Mouse (Mus musculus) ES-Bruce4 (cell line): ENCODE measurements around the gene Hbb-bt. TPM values are rescaled to one million over a fixed set of nuclear protein-coding genes. Genes with fewer than 3 reads are reported as not detected.
A peak's percentile ranks its signal among the peaks of the same experiment; 100 is the strongest.

Source experiments
- H3K27ac ChIP-seq: 2 replicates; pipeline ENCODE4 v1.5.1; 2012; ENCODE audit warnings: low read length, inconsistent platforms; ENCODE audit not compliant: insufficient read depth
- H3K27me3 ChIP-seq: 2 replicates; pipeline ENCODE4 v1.6.1; 2012; ENCODE audit warnings: mild to moderate bottlenecking, low read length, inconsistent platforms; ENCODE audit not compliant: control insufficient read depth, poor library complexity, insufficient read depth, severe bottlenecking
- H3K36me3 ChIP-seq: 2 replicates; pipeline ENCODE4 v1.6.1; 2012; ENCODE audit warnings: inconsistent platforms, mild to moderate bottlenecking, low read length, moderate library complexity; ENCODE audit not compliant: control insufficient read depth, poor library complexity, insufficient read depth, severe bottlenecking
- H3K4me1 ChIP-seq: one replicate; pipeline ENCODE4 v1.8.1; 2011; ENCODE audit warnings: low read length; ENCODE audit not compliant: control insufficient read depth, insufficient read depth
- H3K4me3 ChIP-seq: 2 replicates; pipeline ENCODE4 v1.5.1; 2011; ENCODE audit warnings: low read depth, mild to moderate bottlenecking, low read length
- H3K9ac ChIP-seq: 2 replicates; pipeline ENCODE4 v1.6.1; 2012; ENCODE audit warnings: low read depth, mild to moderate bottlenecking, inconsistent platforms; ENCODE audit not compliant: poor library complexity, severe bottlenecking
- H3K9me3 ChIP-seq: replicated peaks from 2 replicates; pipeline ENCODE4 v1.6.1; 2012; ENCODE audit warnings: mild to moderate bottlenecking, low read length, inconsistent platforms; ENCODE audit not compliant: control insufficient read depth, poor library complexity, insufficient read depth, severe bottlenecking
- CTCF ChIP-seq: IDR thresholded peaks from one replicate; pipeline ENCODE4 v1.8.1; 2011; ENCODE audit warnings: low read depth, low read length
- EP300 ChIP-seq: IDR thresholded peaks from 2 replicates; pipeline ENCODE4 v1.6.1; 2011; ENCODE audit warnings: low read depth, low read length; ENCODE audit not compliant: insufficient read depth
- POLR2A ChIP-seq: IDR thresholded peaks from one replicate; pipeline ENCODE4 v1.8.1; 2011; ENCODE audit warnings: low read length; ENCODE audit not compliant: insufficient read depth
- polyA plus RNA-seq: library from polyadenylated mRNA; stranded (reverse); fragments of >200 nt; gene quantifications from 2 replicates; pipeline ENCODE4 v1.2.4, GENCODE M21; 2011; ENCODE audit warnings: low read depth; ENCODE audit not compliant: missing spikeins, insufficient read depth, insufficient read length

Hbb-bt gene
- 1.2 and 2.2 TPM in 2 replicates for polyA plus RNA-seq

GRCm38 (mm10) chr7:103813766-103814165, at the start of gene Hbb-bt:
Gene Hbb-bt (minus strand): TSS chr7:103813996.
- Histone ChIP-seq H3K36me3 (no peaks in the 10 kb centered on the region), H3K27ac (no peak within 1 kb of the TSS), H3K4me3 (no peak within 1 kb of the TSS), H3K9me3 (no peaks in the 10 kb centered on the region), H3K27me3 (no peaks in the 10 kb centered on the region), H3K9ac (no peak within 1 kb of the TSS), H3K4me1 (no peaks in the 10 kb centered on the region)
- TF ChIP-seq EP300 (no peak), CTCF (no peak), POLR2A (no peak)

GRCm38 (mm10) chr7:103861531-103861930, 47.7 kb upstream of the Hbb-bt start:
- Histone ChIP-seq H3K4me1 (peaks cover 1% of the 10 kb centered on the region), H3K4me3 (no peak overlapping the region), H3K27ac (no peak overlapping the region; the same call in 1 of the 2 replicates), H3K36me3 (no peaks in the 10 kb centered on the region), H3K9ac (no peak overlapping the region), H3K27me3 (no peaks in the 10 kb centered on the region), H3K9me3 (no peaks in the 10 kb centered on the region)
- TF ChIP-seq POLR2A (no peak), CTCF (no peak), EP300 (no peak)

- Histone ChIP-seq H3K27me3 (no peaks in the 10 kb centered on the region), H3K9me3 (no peaks in the 10 kb centered on the region), H3K9ac (no peak overlapping the region), H3K4me3 (no peak overlapping the region), H3K4me1 (peaks cover 1% of the 10 kb centered on the region), H3K27ac (no peak overlapping the region), H3K36me3 (no peaks in the 10 kb centered on the region)
- peak; percentile 97 for TF ChIP-seq EP300
- TF ChIP-seq CTCF, result no peak
- TF ChIP-seq POLR2A, result no peak
These were observed 47.1 kb upstream of the Hbb-bt start for GRCm38 (mm10) chr7:103860855-103861254.

GRCm38 (mm10) chr7:103859076-103859475, 45.3 kb upstream of the Hbb-bt start:
- Histone ChIP-seq H3K9me3 (no peaks in the 10 kb centered on the region), H3K27me3 (no peaks in the 10 kb centered on the region), H3K4me1 (peaks cover 1% of the 10 kb centered on the region), H3K36me3 (no peaks in the 10 kb centered on the region), H3K27ac (no peak overlapping the region), H3K4me3 (no peak overlapping the region), H3K9ac (no peak overlapping the region)
- no peak for TF ChIP-seq CTCF
- TF ChIP-seq POLR2A, result no peak
- no peak for TF ChIP-seq EP300

GRCm38 (mm10) chr7:103854669-103855068, 40.9 kb upstream of the Hbb-bt start:
- Histone ChIP-seq H3K9ac (no peak overlapping the region), H3K4me1 (peaks cover 1% of the 10 kb centered on the region), H3K27ac (no peak overlapping the region), H3K9me3 (no peaks in the 10 kb centered on the region), H3K36me3 (no peaks in the 10 kb centered on the region), H3K27me3 (no peaks in the 10 kb centered on the region), H3K4me3 (no peak overlapping the region)
- no peak for TF ChIP-seq POLR2A
- no peak for TF ChIP-seq EP300
- no peak for TF ChIP-seq CTCF

GRCm38 (mm10) chr7:103853090-103853489, 39.3 kb upstream of the Hbb-bt start, which contains the start of gene Hbb-y:
Gene Hbb-y (minus strand): TSS chr7:103853216.
- Histone ChIP-seq H3K9ac (no peak within 1 kb of the TSS), H3K36me3 (no peaks in the 10 kb centered on the region), H3K27ac (no peak within 1 kb of the TSS), H3K4me1 (no peaks in the 10 kb centered on the region), H3K4me3 (no peak within 1 kb of the TSS), H3K9me3 (0 out of 2 replicates have a peak, but pooled peaks cover 3% of the 10 kb centered on the region), H3K27me3 (no peaks in the 10 kb centered on the region)
- TF ChIP-seq CTCF (no peak), EP300 (no peak), POLR2A (no peak)
